11 mouse cellular contexts compared by ENCODE assay signal in genomic region chr16:24489516-24490285, GRCm38 (mm10).
A peak's percentile ranks its signal among the peaks of the same experiment; 100 is the strongest.
DNase-seq lines count a peak whose midpoint lies in the region; ATAC-seq and TF ChIP-seq lines count a peak whose summit lies in the region.
"Had no signal": no experiment of that assay in that cellular context is flagged by ENCODE, and none has a peak within 500 bp of the region (broad histone marks: within the 10 kb centered on the region; RNA-seq: fewer than 3 reads in every experiment).

No protein-coding gene starts in this region.

- H3K9ac ChIP-seq in heart, embryonic 14.5 days (ENCODE audit: low read length), result 0 out of 2 replicates have a peak overlapping the region, but pooled peaks have one; percentile 51
- no peak overlapping the region for H3K9ac ChIP-seq in lung, embryonic 15.5 days
- 0 out of 2 replicates have a peak overlapping the region, but pooled peaks have one; percentile 24 for H3K9ac ChIP-seq in stomach, postnatal 0 days (ENCODE audit: low read length)

- H3K4me2 ChIP-seq in heart, embryonic 14.5 days (ENCODE audit: low read length), result no peak overlapping the region
- H3K4me2 ChIP-seq in lung, embryonic 15.5 days, result no peak overlapping the region
- no peak overlapping the region for H3K4me2 ChIP-seq in stomach, postnatal 0 days (replicated peaks; ENCODE audit: low read depth)

- TF ChIP-seq EP300 in stomach, postnatal 0 days (optimal IDR thresholded peaks at IDR 0.05), result no peak

- no peak overlapping the region for H3K4me3 ChIP-seq in heart, embryonic 14.5 days (ENCODE audit: control insufficient read depth in 1 of 2, insufficient read depth in 1 of 2, low read depth in 1 of 2, low read length in 2 of 2)
- no peak overlapping the region for H3K4me3 ChIP-seq in lung, embryonic 15.5 days
- H3K4me3 ChIP-seq in stomach, postnatal 0 days (ENCODE audit: low read depth, low read length), result no peak overlapping the region

- H3K36me3 ChIP-seq in heart, embryonic 14.5 days (ENCODE audit: control insufficient read depth, insufficient read depth, low read length), result no peaks in the 10 kb centered on the region
- no peaks in the 10 kb centered on the region for H3K36me3 ChIP-seq in lung, embryonic 15.5 days
- H3K36me3 ChIP-seq in stomach, postnatal 0 days (ENCODE audit: control insufficient read depth, insufficient read depth, low read length), result no peaks in the 10 kb centered on the region

- peaks cover 40 to 67% of the 10 kb centered on the region in 2 experiments for H3K4me1 ChIP-seq in heart, embryonic 14.5 days (ENCODE audit: control insufficient read depth in 2 of 2, insufficient read depth in 2 of 2, low read length in 2 of 2)
- H3K4me1 ChIP-seq in lung, embryonic 15.5 days, result peaks cover 66% of the 10 kb centered on the region
- H3K4me1 ChIP-seq in stomach, postnatal 0 days (replicated peaks; ENCODE audit: control insufficient read depth, insufficient read depth), result peaks cover 15% of the 10 kb centered on the region

- peak overlapping the region in 1 of 2 experiments; percentile 93; a peak in 3 of 4 replicates for H3K27ac ChIP-seq in heart, embryonic 14.5 days (replicated peaks in 1 of 2; ENCODE audit: control insufficient read depth in 1 of 2, insufficient read depth in 1 of 2, low read depth in 2 of 2, low read length in 2 of 2)
- H3K27ac ChIP-seq in lung, embryonic 15.5 days, result peak overlapping the region; percentile 85
- H3K27ac ChIP-seq in stomach, postnatal 0 days (replicated peaks), result peak overlapping the region; percentile 85

- TF ChIP-seq CTCF in stomach, postnatal 0 days (IDR thresholded peaks at IDR 0.05; ENCODE audit: low read depth), result peak; percentile 39; the same call in 1 of the 2 replicates

- no peak for ATAC-seq in heart, embryonic 14.5 days (ENCODE audit: insufficient number of reproducible peaks, insufficient read depth, low FRiP score, low read depth)
- no peak for ATAC-seq in lung, embryonic 15.5 days (ENCODE audit: borderline replicate concordance, extremely low read depth, low FRiP score, low TSS enrichment)
- no peak for ATAC-seq in stomach, postnatal 0 days (ENCODE audit: low FRiP score, low TSS enrichment)
- ATAC-seq: inflammation-experienced regulatory T-cells, adult 6 months had no signal

- H3K9me3 ChIP-seq in heart, embryonic 14.5 days (ENCODE audit: control insufficient read depth, low read length), result no peaks in the 10 kb centered on the region; the same call in 1 of the 2 replicates
- H3K9me3 ChIP-seq in lung, embryonic 15.5 days, result no peaks in the 10 kb centered on the region
- no peaks in the 10 kb centered on the region for H3K9me3 ChIP-seq in stomach, postnatal 0 days (ENCODE audit: control insufficient read depth, low read length)

- H3K27me3 ChIP-seq in heart, embryonic 14.5 days (ENCODE audit: control insufficient read depth, insufficient read depth, low read length), result no peaks in the 10 kb centered on the region
- H3K27me3 ChIP-seq in lung, embryonic 15.5 days, result no peaks in the 10 kb centered on the region
- H3K27me3 ChIP-seq in stomach, postnatal 0 days (ENCODE audit: control insufficient read depth, insufficient read depth, low read length), result no peaks in the 10 kb centered on the region

- DNase-seq in heart, postnatal 4 days, result no peak
- DNase-seq in lung, postnatal 10 days, result no peak
- peak; percentile 57 for DNase-seq in fat pad, adult 2 months (ENCODE audit: extremely low read depth, low read depth, low spot score)
- no peak for DNase-seq in stomach, postnatal 0 days (ENCODE audit: low spot score)
- DNase-seq in spleen, postnatal 10 days (ENCODE audit: low spot score in 2 of 2), result no peak
- DNase-seq: cerebellum, adult 9-11 months; spleen, adult 18-20 months; thymus, postnatal 25 days had no signal

- 81% methylated on average over 8 of the region's 8 CpGs for WGBS in heart, embryonic 14.5 days
- WGBS in lung, embryonic 15.5 days, result 70% methylated on average over 8 of the region's 8 CpGs
- 65% methylated on average over 8 of the region's 8 CpGs for WGBS in stomach, postnatal 0 days
